21 mouse cellular contexts compared by ENCODE assay signal in the genomic region with DNA sequence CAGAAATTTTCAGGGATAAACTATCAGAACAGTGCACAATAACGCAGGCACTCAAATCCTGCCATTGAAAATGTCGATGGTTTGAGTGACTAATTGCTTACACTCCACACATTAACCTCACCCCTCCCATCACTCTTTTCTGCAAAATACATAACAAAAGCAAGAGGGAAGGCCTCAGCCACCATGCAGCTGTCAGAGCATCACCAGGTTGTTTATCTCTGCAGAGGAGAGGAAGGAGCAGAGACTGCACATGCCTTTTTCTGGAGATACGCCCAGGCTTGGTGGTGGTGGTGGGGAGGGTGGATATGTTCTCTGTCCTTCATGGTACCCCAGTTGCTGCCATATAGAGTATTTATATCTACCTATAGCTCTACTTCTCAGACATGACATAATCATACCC.
DNase-seq lines count a peak whose midpoint lies in the region; ATAC-seq and TF ChIP-seq lines count a peak whose summit lies in the region.
"Had no signal": no experiment of that assay in that cellular context is flagged by ENCODE, and none has a peak within 500 bp of the region (broad histone marks: within the 10 kb centered on the region; RNA-seq: fewer than 3 reads in every experiment).

No protein-coding gene starts in this region.

- H3K9me3 ChIP-seq in forebrain, embryonic 12.5 days: no peaks in the 10 kb centered on the region
- H3K9me3 ChIP-seq: embryonic facial prominence, embryonic 12.5 days; heart, embryonic 12.5 days; hindbrain, embryonic 12.5 days had no signal

- no peak overlapping the region for H3K4me2 ChIP-seq in forebrain, embryonic 12.5 days
- H3K4me2 ChIP-seq: embryonic facial prominence, embryonic 12.5 days; heart, embryonic 12.5 days; hindbrain, embryonic 12.5 days had no signal

- intact Hi-C loops in left cerebral cortex, postnatal 36 days (cut with DNase I): no loop called here
- intact Hi-C loops in left cerebral cortex, postnatal 4 days (cut with DNase I): no loop called here

- no peaks in the 10 kb centered on the region; the same call in 1 of the 2 replicates for H3K27me3 ChIP-seq in cerebellum, adult 2 months (ENCODE audit: control insufficient read depth, insufficient read depth, low read length)
- H3K27me3 ChIP-seq in forebrain, embryonic 12.5 days: no peaks in the 10 kb centered on the region
- H3K27me3 ChIP-seq: embryonic facial prominence, embryonic 12.5 days; heart, embryonic 12.5 days; hindbrain, embryonic 12.5 days had no signal

- WGBS in cerebellum, adult 2 months: 66% methylated on average over 3 of the region's 3 CpGs
- WGBS in forebrain, embryonic 12.5 days: 40% methylated on average over 3 of the region's 3 CpGs

- H3K4me1 ChIP-seq in cerebellum, adult 2 months (ENCODE audit: control insufficient read depth, insufficient read depth, low read length): no peaks in the 10 kb centered on the region
- H3K4me1 ChIP-seq in forebrain, embryonic 12.5 days: peaks cover 20% of the 10 kb centered on the region
- H3K4me1 ChIP-seq: embryonic facial prominence, embryonic 12.5 days; heart, embryonic 12.5 days had no signal

- DNase-seq in cerebellum, postnatal 10 days: peak; percentile 9 to 21
- no peak for DNase-seq in cerebellum, adult 2 months
- DNase-seq in left cerebral cortex, postnatal 36 days (ENCODE audit: low spot score in 2 of 2): peak; percentile 20 to 30
- no peak for DNase-seq in left cerebral cortex, postnatal 4 days
- no peak for DNase-seq in kidney, adult 9 months
- DNase-seq in thymus, postnatal 10 days (ENCODE audit: low spot score in 2 of 2): no peak
- DNase-seq: adrenal gland, postnatal 36 days; cerebellum, adult 11-12 months; cerebellum, postnatal 25 days; gastrocnemius, postnatal 25 days; heart, adult 18-20 months; heart, postnatal 10 days; kidney, adult 2 months; kidney, postnatal 10 days; lung, postnatal 4 days; right cerebral cortex, postnatal 14 days had no signal

- TF ChIP-seq POLR2A in cerebellum, adult 2 months (IDR thresholded peaks at IDR 0.05; ENCODE audit: borderline replicate concordance, insufficient read depth, low read length): no peak

- no peak overlapping the region for H3K4me3 ChIP-seq in cerebellum, adult 2 months (replicated peaks; ENCODE audit: insufficient read depth, low read depth, low read length)
- H3K4me3 ChIP-seq in forebrain, embryonic 12.5 days (replicated peaks): no peak overlapping the region
- H3K4me3 ChIP-seq: embryonic facial prominence, embryonic 12.5 days; erythroblast, embryonic 14.5 days; heart, embryonic 12.5 days; hindbrain, embryonic 12.5 days had no signal

- peak; percentile 54 for ATAC-seq in forebrain, embryonic 12.5 days (ENCODE audit: low FRiP score)

- H3K27ac ChIP-seq in cerebellum, adult 2 months (ENCODE audit: insufficient read depth, low read length): no peak overlapping the region
- peak overlapping the region; percentile 63 for H3K27ac ChIP-seq in forebrain, embryonic 12.5 days
- H3K27ac ChIP-seq: embryonic facial prominence, embryonic 12.5 days; hindbrain, embryonic 12.5 days had no signal

- H3K36me3 ChIP-seq in forebrain, embryonic 12.5 days (replicated peaks): peaks cover 11% of the 10 kb centered on the region; the same call in 1 of the 2 replicates
- H3K36me3 ChIP-seq: embryonic facial prominence, embryonic 12.5 days; heart, embryonic 12.5 days had no signal

- TF ChIP-seq CTCF in cerebellum, adult 2 months (IDR thresholded peaks at IDR 0.05; ENCODE audit: borderline replicate concordance, insufficient read depth, low read depth, low read length): no peak

- no peak overlapping the region for H3K9ac ChIP-seq in forebrain, embryonic 12.5 days
- H3K9ac ChIP-seq: embryonic facial prominence, embryonic 12.5 days; heart, embryonic 12.5 days; hindbrain, embryonic 12.5 days had no signal

Comparison
In these comparisons a context has a peak if more than half of its experiments do, and no peak if none do; other contexts are left out.
1. DNase-seq: peak in cerebellum, postnatal 10 days (2 of 2) and left cerebral cortex, postnatal 36 days (2 of 2); none in cerebellum, adult 2 months (0 of 2), left cerebral cortex, postnatal 4 days (single experiment), kidney, adult 9 months (single experiment) and thymus, postnatal 10 days (0 of 2).